Mouse (Mus musculus): ENCODE data around the gene Dapk2. TPM values are rescaled to one million over a fixed set of nuclear protein-coding genes. Genes with fewer than 3 reads are reported as not detected.

Gene Dapk2
- total RNA-seq, 2 experiments from 2014 or later = 2.4 to 3.6 TPM

DNA sequence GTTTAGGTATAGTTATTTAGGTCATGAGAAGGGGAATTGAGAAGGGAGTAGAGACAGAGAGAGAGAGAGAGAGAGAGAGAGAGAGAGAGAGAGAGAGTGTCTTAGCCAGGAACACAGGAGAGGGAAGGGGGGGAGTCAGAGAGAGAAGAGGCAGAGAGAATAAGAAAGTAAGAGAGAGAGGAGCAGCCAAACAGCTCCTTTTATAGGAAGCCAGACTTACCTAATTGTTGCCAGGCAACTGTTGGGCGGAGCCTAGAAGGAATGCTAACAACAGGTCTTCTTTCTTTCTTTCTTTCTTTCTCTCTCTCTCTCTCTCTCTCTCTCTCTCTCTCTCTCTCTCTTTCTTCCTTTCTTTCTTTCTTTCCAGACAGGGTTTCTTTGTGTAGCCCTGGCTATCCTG is 136.2 kb downstream of the Dapk2 start:
- no peak for DNase-seq (ENCODE audit: low spot score in 2 of 2)
- intact Hi-C loops (cut with DNase I) = no loop called here

DNA sequence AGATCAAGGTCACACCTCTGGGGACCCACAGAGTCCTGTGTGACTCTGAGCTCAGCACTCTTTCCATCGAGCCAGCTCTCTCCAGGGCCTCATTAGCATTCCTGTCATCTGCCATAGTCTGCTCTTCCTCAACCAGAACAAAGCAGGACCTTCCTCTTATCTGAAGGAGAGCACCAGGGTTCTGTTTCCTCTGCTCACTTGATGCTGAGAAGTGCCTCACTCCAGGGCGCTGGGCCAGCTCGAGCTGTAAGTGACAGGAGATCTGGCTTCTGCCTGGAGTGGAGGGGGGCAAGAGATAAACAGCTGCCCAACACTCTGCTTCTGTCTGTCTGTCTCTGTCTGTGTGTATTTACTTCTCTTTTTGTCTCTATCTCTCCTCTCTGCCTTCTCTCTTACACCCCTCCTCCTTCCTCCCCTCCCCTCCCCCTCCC is 137.0 kb downstream of the Dapk2 start:
- DNase-seq (ENCODE audit: low spot score in 2 of 2) = no peak
- intact Hi-C loops (cut with DNase I) = no loop called here

DNA sequence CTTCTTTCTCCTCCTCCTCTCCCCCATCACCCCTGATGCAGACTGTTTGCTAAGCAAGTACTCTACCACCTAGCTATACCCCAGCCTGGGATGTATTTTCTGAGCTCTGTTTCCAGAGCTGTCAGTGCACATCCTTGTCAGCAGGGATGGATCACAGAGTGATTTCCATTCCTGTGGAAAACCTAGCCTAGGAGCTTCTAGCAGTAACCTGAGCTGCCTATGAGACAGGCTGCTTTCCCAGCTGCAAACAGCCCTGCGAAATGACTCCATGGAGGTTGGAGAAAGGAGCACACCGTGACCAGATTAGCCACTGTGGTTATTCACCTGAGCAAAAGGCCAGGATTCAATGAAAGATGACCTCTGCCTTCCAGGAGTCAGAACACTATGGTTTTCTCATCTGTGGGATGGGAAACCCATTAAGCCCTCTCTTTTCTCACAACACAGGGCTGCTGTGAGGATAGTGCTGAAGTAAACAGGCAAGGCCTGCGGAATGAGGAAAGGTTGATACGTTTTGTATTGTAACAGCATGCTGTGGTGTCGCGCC is 137.6 kb downstream of the Dapk2 start:
- no peak for DNase-seq (ENCODE audit: low spot score in 2 of 2)
- intact Hi-C loops (cut with DNase I) = no loop called here

DNA sequence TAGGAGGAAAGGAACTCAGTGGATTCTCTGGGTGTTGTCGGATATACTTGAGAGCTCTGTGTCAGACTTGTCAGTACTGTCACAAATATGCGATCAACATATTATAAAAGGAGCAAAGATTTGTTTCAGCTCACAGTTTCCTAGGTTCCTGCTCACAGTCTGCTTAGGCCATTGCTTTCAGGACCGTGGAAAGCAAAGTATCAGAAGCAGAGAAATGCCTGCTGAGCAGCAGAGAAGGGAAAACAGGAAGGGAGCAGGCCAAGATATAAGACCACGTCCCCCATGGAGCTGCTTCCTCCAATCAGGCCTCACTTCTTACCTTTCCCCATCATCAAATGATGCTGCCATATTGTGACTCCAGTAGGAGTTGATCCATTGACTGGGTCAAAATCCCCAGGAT is 140.8 kb downstream of the Dapk2 start:
- no peak for DNase-seq (ENCODE audit: low spot score in 2 of 2)
- intact Hi-C loops (cut with DNase I) = no loop called here

DNA sequence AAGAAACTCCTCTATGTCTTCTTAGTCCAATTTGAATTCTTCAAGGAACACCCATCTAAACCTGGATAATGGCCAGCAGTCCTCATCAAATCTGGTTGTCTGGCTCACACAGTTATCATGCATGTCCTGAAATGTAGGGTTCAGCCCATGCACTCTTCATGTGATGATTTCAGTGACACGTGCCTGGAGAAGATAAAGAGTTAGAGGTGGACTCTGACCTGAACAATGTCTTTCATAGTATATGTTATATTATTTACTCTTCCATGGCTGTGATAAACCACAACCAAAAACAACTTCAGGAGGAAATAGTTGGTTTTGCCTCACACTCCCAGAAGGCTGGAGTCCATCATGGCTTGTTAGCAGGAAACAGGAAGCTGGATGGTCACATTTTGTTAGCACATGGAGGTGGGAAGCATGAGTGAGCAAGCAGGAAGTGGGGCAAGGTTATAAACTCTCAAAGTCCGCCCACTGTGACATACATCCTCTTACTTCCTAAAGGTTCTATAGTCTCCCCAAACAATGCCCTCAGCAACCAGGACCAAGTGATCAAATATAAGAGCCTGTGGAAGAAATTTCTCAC is 142.5 kb downstream of the Dapk2 start:
- no peak for DNase-seq (ENCODE audit: low spot score in 2 of 2)
- intact Hi-C loops (cut with DNase I) = loop anchor here (5.0 kb wide), 1 partner anchor 47 kb away; no protein-coding TSS in a partner anchor

DNA sequence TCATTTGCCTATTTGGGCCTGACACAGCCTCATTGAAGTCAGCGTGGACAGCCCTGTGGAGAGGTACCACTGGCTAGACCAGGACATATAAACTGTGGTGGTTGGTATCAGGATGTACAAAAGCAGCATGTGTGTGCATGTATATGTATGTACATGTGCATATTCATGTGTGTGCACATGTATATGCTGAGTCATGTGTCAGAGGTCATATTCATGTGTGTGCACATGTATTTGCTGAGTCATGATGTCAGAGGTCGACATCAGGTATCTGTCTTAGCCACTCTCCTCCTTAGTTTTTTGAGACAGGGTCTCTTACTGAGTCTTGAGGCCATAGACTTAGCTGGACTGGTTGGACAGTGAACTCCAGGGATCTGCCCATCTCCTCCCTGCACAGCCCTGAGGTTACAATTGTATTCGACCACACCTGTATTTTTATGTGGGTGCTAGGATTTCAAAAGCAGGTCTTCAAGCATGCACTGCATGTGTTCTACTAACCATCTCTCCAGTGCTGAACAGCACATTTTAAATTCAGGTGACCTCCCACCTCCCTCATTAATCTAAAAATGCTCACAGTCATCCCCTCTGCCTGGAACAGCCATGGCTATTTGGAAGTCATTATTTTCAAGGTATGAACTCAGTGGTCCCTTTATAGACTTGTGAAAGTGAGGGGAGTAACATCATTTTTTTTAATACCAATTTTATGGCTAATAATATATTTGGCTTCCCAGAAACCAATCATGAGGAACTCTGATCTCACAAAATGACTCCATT is 146.5 kb downstream of the Dapk2 start:
- DNase-seq (ENCODE audit: low spot score in 2 of 2) = no peak
- intact Hi-C loops (cut with DNase I) = loop anchor here (1.0 to 5.0 kb wide), 2 partner anchors 39 to 43 kb away; no protein-coding TSS in a partner anchor

DNA sequence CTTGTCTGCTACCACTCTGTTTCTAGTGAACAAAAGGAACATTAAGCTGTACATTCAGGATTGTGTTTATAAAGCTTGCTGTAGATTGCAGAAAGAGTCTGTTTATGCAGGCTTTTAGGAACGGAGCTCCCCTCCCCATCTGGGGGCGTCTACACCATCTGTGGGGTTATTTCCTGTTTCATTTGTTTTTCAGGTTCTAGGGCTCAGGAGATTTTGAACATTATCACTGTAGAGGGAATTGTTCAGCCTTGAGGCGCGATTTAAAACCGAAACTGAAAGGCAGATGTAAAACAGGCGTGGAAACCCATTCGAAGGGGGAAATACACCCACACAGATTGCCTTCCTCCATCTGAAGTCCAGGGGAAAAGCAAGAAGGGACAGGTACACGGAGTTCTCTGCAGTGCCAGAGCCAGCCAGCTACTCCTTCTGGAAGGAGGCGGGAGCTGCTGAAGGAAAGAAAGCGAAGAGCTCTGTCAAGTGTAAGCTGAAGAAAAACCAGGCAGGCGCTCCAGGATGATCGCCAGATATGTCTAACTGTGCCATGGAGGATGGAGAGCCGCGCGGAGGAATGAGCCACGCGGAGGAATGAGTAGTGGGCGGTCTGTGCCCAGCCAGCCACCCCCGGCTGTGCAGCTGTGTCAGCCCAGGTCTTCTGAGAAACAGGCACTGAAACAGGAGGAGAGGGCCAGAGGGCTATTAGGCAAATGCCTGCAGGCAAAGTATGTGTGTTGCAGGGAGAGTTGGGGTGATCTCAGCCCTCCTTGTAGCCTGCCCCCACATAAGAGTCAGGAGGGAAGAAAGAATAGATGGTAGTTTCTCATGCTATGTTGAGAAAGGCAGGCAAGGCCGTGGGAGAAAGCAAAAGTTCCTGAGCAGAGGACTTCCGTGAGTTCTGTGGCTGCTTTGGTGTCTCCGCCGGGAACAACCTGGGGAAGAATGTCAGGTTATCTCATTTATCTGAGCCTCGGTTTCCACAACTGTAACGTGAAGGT is 147.4 kb downstream of the Dapk2 start:
- intact Hi-C loops (cut with DNase I) = loop anchor here (1.0 kb wide), 1 partner anchor 40 kb away; no protein-coding TSS in a partner anchor

DNA sequence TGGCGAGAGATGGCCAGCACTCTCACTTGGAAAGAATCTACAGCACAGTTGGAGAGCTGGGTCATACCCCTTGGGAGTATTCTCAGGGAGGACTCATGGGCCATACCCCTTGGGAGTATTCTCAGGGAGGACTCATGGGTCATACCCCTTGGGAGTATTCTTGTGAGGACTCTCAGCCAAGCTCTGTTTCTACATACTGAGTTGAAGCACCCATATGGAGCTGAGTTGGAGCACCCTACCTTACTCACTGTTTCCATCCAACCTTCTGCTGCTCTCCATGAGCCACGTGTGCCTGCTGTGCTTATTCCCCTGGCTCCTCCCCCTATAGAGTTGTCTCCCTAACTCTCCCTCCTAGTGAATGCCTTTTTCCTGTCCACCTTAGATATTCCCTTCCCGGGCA is 148.4 kb downstream of the Dapk2 start:
- no peak for DNase-seq (ENCODE audit: low spot score in 2 of 2)
- intact Hi-C loops (cut with DNase I) = no loop called here

More for the DNA sequence above, 147.4 kb downstream of the Dapk2 start:
- peak; percentile 86 to 89 for DNase-seq (ENCODE audit: low spot score in 2 of 2)

DNA sequence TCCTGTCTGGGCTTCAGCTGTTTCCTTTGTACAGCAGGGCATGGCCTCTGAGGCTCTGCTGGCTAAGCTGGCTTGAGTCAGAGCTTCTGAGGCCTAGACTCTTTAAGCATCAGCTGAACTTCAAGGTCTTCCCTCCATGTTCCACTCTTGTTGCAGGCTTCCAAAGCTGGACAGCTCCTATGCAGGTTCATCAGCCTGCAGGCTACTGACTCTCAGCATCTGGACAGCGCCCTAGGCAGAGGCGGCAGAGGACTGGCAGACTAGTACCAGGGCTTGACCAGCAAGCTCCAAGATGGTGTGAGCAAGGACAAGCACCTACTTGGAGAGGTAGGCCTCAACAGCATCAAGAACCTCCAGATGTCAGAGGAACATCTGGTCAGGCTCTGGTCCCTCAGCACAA is 149.3 kb downstream of the Dapk2 start:
- no peak for DNase-seq (ENCODE audit: low spot score in 2 of 2)
- intact Hi-C loops (cut with DNase I) = no loop called here

DNA sequence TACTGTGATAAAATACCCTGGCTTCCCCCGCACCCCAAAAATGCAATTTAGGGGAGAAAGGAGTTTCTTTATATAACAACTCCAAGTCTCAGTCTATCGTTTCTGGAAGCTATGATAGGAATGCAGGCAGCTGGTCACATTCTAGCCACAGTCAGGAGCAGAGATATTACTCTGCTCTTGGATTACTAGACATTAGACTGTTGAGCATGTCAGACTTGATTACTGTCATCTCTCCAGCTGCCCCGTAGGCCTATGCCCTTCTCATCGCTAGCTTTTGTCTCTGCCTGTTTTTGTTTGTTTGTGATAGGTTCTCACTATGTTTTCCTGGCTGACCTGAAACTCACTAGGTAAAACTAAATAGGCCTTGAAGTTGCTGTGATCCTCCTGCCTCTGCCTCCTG is 150.7 kb downstream of the Dapk2 start:
- intact Hi-C loops (cut with DNase I) = no loop called here

DNA sequence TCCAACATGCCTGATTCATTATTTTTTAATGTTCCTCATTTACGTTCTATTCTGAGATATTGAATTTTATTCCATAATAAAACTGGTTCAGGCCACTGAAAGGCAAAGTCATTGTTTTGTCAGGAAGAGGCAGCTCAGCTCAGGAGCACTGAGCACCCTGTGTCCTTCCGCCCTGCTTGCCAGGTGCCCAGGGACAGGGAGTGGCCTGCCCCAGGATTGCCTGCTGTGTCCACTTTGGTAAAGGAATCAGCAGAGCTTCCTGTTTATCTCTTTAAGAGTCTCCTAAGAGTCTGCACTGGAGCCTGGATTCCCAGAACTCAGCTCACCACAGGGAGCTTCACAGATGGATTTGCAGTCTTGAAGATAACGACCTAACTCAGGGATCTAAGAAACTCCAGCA is 153.4 kb downstream of the Dapk2 start:
- intact Hi-C loops (cut with DNase I) = no loop called here
- DNase-seq (ENCODE audit: low spot score in 2 of 2) = no peak

More for the DNA sequence above, 150.7 kb downstream of the Dapk2 start:
- DNase-seq (ENCODE audit: low spot score in 2 of 2) = no peak

DNA sequence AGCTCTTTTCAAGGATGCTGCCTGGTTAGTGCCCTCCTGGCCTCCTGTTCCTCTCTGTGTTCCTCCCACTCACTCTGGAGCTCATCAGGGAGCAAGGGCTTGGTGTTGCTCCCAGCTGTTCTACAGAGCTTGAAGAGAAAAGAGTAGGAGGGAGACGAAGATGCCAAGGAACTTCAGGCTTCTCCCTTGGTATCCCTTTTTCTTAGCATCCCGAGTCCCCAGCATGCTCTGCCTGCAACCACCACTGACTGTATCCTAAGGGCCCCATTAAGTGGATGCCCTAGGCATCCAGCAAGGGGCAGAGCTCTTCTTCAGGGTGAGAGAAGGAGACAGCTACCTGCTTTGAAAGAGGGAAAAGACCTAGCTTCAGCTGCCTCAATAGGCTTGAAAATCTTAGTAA is 158.6 kb downstream of the Dapk2 start:
- DNase-seq (ENCODE audit: low spot score in 2 of 2) = no peak
- intact Hi-C loops (cut with DNase I) = no loop called here

Other genes with a start within 250 kb of the Dapk2 start
- gene Trip4, start 249.4 kb upstream of the Dapk2 start, total RNA-seq (2021) = 10 to 100 TPM; 31.9 to 36.4 TPM
- 10 to 100 TPM; 36.9 to 50.0 TPM for gene Csnk1g1, start 249.3 kb upstream of the Dapk2 start, total RNA-seq (2021)
- 100 to 1,000 TPM; 172 to 181 TPM for gene Ppib, start 98.0 kb upstream of the Dapk2 start, total RNA-seq (2021)
- gene Snx22, start 88.5 kb upstream of the Dapk2 start, total RNA-seq (2021) = 1 to 10 TPM; 3.3 to 4.1 TPM
- 10 to 100 TPM; 71.1 to 76.1 TPM for gene Snx1, start 31.6 kb upstream of the Dapk2 start, total RNA-seq (2021)
- gene Ciao2a, start 31.6 kb upstream of the Dapk2 start, total RNA-seq (2021) = 10 to 100 TPM; 26.4 to 28.0 TPM
- gene Herc1, start 192.2 kb downstream of the Dapk2 start, total RNA-seq (2021) = 100 to 1,000 TPM; 115 to 134 TPM

Data from left cerebral cortex, postnatal 36 days (tissue).